Mouse (Mus musculus): Measurements from ENCODE around the gene Ercc6l. TPM values are rescaled to one million over a fixed set of nuclear protein-coding genes. Genes with fewer than 3 reads are reported as not detected.

The Ercc6l gene
- polyA plus RNA-seq (2012; rRNA removed), result 0.34 and 0.47 TPM in 2 replicates

GRCm38 (mm10) chrX:102156618-102157422, at the start of gene Ercc6l:
Gene Ercc6l, minus strand, starts transcription at chrX:102157091.

DNA sequence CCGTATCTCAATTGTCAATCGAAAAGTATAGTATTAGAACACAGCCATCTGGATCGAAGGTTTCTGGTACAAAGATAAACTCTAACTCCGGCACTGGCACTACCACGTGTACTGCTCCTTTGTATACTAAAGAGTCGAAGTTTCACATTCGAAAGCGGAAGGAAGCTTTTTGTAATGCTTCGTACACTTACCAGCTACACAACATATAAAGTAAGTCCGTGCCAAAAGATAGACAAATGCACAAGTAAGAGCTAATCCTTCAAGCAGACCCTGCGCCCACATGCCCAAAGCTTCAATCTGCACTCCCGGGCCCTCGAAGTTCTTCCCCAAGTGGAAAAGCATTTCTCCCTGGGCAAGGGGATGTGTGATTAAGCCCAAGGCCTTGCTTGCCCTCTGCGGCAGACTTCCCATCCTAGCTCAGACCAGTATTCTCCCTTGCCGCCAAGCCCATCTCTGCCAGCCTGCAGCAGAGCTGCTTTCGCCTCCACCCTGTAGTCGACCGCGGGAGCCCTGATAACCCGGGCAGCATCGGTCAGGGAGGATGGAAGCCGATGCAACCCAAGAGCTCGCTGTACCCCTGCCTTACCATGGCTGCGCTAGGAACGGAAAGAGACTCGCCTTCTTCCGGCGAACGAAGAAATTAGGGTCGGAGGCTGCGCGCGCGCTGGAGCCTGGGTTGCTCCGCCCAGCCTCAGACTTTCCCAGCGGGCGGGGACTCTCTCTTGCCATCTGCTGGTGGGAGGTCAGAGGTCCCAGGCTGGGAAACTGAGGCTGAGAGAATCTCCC, 32.0 kb upstream of the Ercc6l start, which contains the start of gene Rps4x:
Rps4x (minus strand) TSS at position 683 of the 786 bp plus-strand sequence.

GRCm38 (mm10) chrX:102119042-102119864, 37.6 kb downstream of the Ercc6l start, which contains the start of gene Pin4:
Gene Pin4, plus strand, starts transcription at chrX:102119447.

Other genes with a start within 250 kb of the Ercc6l start
- gene Rtl5, start 85.8 kb downstream of the Ercc6l start, polyA plus RNA-seq (2012; rRNA removed), result 2.4 and 2.7 TPM in 2 replicates
- gene Pin4, start 37.6 kb downstream of the Ercc6l start, polyA plus RNA-seq (2012; rRNA removed), result 0.48 and 1.4 TPM in 2 replicates
- gene Rps4x, start 32.3 kb upstream of the Ercc6l start, polyA plus RNA-seq (2012; rRNA removed), result 195 and 285 TPM in 2 replicates
- 0.50 and 0.66 TPM in 2 replicates for gene Cited1, start 95.1 kb upstream of the Ercc6l start, polyA plus RNA-seq (2012; rRNA removed)